Mouse (Mus musculus): ENCODE measurements at regions not wholly inside any gene's neighbourhood (a gene's known extent, or its start where the extent isn't known, plus 50 kb on each side); places are given as distances from the start of the nearest gene placed in this dataset.

DNA sequence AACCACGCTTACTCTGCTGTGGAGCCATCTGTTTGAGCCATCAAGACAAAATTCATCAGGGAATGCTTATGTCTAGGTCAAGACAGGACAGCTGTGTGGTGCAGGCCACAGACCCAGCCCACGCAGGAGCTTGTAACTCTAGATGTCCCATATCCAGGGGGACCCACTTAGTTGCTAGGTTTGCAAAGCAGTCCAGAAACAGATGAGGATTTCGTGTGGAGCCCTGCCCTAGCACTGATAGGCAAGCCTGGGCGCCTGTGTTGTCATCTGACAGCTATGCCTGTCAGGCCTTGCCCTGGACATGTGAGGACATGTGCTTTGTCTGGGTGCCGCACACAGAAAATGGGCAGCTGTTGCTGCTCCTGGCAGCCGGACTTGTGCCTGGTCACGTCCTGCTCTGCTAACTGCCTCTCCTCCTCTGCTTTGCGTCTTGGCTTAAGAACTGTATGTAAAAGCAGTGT, 335.1 kb downstream of the Foxo1 start:
- no peak for DNase-seq (ENCODE audit: low spot score in 2 of 2)

DNA sequence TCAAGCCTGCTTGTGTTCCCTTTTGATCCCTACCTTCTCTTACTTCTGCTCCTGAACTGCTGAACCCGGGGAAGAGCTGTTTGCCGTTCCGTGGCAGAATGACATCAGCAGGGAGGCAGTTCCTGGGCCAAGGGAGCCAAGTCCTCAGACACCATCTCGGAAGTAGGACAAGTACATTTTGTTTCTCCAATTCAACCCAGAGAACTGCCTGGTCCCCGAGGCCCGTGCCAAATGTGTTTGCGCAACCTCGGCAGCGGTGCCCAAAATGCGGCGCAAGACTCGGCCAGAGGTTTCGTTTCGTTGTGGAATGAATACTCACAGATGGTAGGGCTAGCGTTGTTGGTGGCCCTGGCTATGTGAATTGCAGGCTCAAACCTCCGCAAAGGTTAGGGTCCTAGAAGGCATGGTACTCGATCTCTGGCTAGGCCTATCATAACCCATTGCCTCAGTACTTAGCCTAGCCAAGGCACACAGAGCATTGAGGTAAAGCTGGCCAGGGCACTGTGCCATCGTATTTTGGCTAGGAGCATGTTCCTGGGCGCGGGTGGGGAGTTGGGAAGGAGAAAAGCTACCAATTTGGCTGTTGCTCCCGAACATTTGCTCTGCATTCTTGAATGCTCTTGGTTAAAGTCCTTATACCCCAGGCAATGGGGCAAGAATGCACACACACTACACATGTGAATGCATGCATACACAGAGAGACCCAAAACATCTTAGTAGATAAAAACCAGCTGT, 333.0 kb downstream of the Foxo1 start:
- DNase-seq (ENCODE audit: low spot score in 2 of 2) = no peak

- no peak for DNase-seq (ENCODE audit: low spot score in 2 of 2)
Measured at GRCm38 (mm10) chr3:52600581-52600980, 332.4 kb downstream of the Foxo1 start.

DNA sequence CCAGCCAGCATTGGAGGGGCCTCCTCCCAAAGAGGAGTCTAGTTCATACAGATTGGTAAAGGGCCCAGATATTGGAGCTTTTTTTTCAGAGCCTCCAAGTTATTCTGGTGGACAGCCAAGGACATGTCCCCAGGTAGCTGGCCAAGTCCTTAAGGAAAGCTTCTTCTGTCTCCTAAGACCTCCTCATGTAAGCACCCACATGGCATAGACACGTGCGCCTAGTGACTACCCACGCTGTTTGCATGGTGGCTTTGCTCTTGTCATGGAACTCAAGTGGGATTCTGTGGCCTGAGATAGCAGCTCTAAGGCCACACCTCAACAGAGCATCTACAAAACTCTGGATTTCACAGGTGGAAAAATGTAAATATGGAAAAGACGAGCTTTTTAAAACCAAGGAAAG, 332.0 kb downstream of the Foxo1 start:
- DNase-seq (ENCODE audit: low spot score in 2 of 2) = no peak

DNA sequence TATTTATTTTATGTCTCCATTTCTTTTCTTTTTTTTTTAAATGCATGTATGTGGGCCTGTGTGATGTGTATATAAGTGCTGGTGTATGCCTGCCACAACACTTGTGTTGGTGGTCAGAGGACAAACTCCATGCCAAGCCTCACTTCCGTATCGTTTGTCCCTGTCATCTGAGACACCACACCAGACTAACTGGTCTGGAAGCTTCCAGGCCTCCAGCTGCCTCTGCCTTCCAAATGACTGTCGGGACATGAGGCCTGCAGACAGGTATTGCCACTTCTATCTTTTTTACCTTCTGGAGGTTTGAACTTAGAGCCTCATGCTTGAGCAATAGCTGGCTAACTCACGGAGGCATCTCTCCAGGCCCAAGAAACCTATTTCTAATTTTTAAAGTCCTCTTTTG, 318.3 kb downstream of the Foxo1 start:
- no peak for DNase-seq (ENCODE audit: low spot score in 2 of 2)

DNA sequence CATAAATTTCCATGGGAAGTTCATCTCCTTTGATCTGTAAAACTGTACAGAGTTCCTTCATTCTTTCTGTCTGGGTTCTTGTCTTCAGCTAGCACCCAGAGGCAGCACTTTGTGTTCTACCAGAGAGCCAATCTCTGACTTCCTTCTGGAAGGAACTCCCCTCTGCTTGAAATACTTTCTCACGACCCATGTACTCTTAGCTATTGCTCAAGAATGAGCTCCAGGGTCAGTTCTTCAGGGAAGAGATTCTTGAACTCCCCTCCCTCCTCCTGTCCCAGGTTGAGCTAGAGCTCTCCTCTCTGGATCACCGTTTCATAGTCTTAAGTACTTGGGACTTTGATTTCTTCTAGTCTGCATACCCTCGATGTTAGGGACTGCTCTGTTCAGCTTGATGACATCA, 311.8 kb downstream of the Foxo1 start:
- DNase-seq (ENCODE audit: low spot score in 2 of 2) = no peak

- DNase-seq (ENCODE audit: low spot score in 2 of 2) = no peak
Measured at GRCm38 (mm10) chr3:52579096-52579495, 311.0 kb downstream of the Foxo1 start.

DNA sequence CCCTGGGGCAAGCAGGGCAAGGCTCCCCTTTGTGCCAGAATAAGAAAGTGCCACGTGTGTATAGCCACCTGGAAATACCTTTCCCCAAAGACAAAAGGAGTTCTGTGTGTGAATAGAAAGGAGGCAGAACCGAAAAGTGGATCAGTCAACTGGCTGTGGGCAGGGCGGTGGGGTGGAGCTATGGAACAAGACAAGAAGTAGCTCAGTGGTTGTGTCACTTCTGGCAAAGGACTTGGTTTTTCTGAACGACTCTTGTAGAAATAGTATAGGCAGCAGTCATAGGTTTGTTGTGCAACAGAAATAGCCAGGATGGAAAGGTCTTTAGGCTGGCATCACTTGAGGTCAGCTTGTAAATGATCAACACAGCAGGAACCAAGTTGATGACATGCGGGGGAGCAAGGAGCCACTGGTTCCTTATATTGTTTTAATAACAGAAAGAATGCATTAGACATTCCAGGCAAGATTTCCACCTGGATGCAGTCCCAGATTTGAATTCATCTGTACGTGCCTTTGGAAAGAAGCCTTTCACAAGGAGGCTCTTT, 308.6 kb downstream of the Foxo1 start:
- no peak for DNase-seq (ENCODE audit: low spot score in 2 of 2)

DNA sequence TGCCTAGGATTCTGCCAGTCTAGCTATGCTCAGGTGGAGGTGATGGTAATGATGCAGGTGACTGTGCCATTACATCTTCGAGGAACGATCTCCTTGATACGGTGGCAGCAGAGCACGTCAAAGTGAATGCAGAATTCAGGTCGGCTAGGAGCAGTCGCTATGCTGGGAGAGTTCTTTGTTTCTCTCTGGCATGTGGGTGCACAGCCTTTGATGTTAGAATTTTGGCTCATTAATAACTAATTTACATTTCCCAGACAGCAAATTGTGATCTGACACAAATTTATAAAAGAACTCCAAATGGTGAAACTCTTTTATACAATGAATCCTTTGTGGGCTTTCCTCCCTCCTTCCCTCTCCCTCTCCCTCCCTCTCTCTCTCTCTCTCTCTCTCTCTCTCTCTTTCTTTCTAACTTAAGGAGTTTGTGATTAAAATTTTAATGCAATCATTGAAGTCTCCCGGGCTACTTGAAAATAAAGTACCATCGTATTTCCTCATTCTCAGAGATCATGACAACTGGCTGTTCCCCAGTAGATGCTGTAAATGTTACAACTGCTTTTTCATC, 307.2 kb downstream of the Foxo1 start:
- DNase-seq (ENCODE audit: low spot score in 2 of 2) = no peak

DNA sequence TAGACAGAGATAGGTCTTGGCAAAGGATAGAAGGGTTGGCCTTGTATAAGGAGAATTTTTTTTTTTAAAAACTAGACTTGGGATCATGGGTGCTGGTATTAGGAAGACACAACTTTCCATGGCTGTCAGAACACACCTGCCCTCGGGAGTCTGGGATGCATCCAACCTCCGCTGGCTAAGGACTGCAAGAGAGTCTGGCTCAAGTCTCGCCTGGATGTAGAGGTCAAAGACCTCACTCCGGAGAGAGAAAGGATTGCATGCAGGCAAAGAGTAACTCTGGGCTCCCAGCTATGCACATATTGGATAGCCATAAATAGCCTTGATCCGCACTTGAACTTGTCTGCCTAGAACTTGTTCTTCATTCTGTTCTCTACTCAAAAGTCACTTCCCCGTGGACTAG, 306.2 kb downstream of the Foxo1 start:
- DNase-seq (ENCODE audit: low spot score in 2 of 2) = no peak

DNA sequence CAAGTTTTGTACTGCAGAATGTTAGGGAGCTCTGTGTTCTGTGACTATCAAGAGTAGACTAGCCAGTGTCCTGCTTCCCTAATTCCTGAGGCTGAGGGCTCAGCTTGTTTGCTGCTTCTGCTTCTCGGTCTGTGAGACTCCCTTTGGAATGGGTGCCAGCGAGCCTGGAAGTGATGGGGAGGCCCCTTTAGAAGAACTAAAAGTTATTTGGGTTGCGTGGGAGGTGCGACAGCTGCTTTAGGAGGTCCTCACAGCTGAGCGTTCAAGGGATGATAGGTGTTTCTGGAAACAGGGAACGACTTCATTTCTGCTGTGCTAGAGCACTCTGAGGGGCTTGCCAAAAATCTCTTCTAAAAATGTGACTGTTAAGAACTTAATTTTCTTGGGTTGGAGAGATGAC, 305.7 kb downstream of the Foxo1 start:
- no peak for DNase-seq (ENCODE audit: low spot score in 2 of 2)

DNA sequence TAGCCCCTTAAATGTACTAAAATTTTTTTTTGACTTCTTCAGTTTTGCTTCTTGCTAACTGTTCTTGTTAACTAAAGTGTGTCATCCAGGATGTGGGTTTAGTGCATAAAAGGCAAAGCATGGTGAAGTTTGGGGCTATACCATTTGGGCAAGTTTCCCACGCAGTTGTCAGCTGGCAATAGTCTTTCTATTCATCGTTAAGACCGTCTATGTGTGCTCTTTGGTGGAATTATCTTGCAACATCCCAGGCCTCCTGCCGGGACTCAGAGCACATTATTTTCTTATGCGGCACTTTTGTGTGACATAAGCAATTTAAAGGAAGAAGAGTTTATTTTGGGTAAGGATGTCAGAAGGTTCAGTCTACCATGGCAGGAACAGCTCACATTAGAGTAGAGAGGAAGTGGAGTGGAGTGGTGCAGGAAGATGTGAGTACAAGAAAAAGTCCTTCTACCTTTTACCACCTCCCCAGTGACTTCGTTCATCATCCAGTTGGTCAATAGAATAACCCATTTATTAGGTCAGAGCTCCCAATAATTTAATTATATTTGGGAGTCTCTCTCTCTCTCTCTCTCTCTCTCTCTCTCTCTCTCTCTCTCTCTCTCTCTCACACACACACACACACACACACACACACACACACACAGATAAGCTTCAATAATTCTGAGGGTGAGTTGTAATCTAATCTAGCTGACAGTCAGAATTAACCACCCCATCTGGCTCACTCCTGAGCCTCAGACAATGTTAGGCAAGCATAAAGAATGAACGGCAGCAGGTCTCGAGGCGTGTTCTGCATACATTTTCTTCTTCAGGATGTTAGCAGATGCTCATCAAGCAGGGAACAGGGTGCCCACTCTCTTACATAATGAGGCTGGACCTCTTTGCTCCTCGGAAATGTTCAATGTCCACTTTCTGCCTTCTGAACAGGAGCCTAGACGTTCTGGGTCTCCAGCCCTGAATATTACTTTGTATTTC, 304.7 kb downstream of the Foxo1 start:
- peak; percentile 52 to 60 for DNase-seq (ENCODE audit: low spot score in 2 of 2)

DNA sequence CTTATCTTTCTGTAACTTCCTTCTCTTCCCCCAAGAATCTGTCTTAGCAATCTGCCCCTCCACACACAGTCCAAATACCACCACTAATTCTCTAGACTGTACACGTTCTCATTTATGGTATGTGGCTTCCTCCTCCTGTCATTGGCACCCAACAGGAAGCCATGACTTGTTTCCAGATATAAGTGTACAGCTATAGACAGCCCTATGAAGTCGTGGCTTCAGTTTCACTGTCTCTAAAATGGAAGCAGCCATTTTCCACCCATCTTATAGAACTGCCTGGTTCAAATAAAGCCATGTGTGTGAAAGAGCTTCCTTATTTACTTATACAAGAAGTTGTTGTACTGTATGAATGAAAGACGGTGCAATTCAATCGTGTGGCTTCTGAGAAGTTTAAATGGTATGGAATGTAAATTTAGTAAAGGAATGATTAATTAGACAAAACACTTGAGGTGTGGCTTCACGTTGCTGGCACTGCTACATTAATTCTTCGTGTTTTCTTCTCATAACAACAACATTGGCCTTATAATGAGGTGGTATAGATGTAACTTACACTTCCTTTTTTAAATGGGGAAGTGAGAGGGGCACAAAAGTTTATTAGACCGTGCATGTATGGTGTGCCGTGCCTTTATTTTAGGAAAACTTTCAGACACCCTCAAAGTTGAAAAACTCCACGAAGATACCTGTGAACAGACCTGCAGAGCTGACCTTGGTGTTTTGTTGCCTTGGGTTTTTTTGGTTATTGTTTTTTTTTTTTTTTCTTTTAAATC, 299.7 kb downstream of the Foxo1 start:
- DNase-seq (ENCODE audit: low spot score in 2 of 2) = no peak

DNA sequence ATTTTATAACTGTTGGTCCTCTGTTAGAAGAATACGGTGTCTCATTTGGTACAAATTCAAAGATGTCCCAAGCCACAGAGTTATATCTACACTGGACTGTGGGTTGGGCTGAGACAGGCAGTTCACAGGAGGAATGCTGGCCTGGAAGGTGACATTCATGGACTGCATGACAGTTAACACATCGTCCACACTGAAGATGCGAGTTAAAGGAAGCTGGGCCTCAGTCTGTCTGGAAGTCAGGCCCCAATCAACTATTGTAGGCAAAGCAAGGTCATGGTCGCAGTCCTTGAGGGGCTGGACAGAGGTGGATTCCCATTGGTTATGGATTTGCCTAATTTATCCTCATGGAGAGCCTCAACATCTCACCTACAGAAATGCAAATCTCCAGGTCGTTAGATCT, 295.5 kb downstream of the Foxo1 start:
- no peak for DNase-seq (ENCODE audit: low spot score in 2 of 2)

GRCm38 (mm10) chr3:52562816-52563215, 294.7 kb downstream of the Foxo1 start:
- DNase-seq (ENCODE audit: low spot score in 2 of 2) = no peak

GRCm38 (mm10) chr3:52559481-52559880, 291.3 kb downstream of the Foxo1 start:
- DNase-seq (ENCODE audit: low spot score in 2 of 2) = no peak

DNA sequence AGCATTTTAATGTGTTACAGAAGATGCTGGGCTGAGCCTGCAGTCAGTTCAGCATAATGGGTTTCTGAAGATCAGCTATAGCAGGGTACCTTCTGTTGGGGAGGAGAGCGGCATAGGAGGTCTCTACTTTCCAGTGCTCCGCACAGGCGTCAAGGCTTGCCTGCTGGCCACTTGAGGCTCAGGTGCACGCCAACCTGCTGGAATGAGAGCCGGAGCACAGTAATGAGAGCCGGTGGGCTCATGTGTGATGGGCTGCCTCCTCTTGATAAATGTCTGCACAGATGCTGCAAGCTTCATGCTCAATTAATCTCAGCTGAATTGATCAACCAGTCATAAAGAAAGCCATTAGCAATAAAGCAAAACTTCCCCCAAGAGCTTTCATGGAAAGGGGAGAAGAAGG, 290.6 kb downstream of the Foxo1 start:
- no peak for DNase-seq (ENCODE audit: low spot score in 2 of 2)

DNA sequence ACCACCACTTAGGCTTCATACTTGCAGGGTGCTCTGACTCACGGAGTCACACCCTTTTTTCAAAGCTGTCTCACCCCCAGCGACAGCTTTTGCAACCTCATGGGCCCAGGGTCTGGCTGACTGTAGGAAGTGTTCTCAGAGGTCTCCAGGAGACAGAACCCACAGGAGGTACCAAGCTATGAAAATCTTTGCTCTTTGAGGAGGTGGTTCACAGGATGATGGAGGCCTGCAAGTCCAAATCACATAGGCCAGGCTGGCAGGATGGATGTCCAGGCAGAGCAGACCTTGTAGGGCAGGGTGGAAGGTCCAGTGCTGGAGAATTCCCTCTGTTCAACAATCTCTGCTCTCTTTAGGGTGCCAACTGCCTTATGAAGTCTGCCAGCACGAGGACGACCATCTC, 289.2 kb downstream of the Foxo1 start:
- no peak for DNase-seq (ENCODE audit: low spot score in 2 of 2)

DNA sequence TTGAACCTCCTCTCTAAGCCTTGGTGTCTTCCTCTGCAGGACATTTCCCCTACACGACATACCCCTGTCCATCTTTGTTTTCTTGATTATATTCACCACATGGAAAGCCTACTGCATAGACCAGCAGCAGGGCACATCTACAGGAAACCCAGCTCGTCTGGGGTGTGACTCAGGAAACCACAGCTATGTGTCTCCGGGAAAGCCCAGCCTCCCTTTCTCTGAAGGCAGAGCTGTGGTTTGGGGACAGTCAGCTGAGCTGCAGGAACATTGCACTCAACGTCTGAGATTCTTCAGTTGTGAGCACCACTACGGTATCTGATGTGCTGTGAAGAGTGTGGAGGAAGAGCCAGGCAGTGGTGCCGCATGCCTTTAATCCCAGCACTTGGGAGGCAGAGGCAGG, 286.9 kb downstream of the Foxo1 start:
- peak; percentile 64 to 66 for DNase-seq (ENCODE audit: low spot score in 2 of 2)

- DNase-seq (ENCODE audit: low spot score in 2 of 2) = no peak
Measured at GRCm38 (mm10) chr3:52554490-52554889, 286.4 kb downstream of the Foxo1 start.

- no peak for DNase-seq (ENCODE audit: low spot score in 2 of 2)
Measured at GRCm38 (mm10) chr3:52548201-52548893, 280.2 kb downstream of the Foxo1 start.
